Mouse (Mus musculus): Measurements from ENCODE around the gene Ctnnd2. TPM values are rescaled to one million over a fixed set of nuclear protein-coding genes. Genes with fewer than 3 reads are reported as not detected.

Gene Ctnnd2
- polyA plus RNA-seq, 1 experiment from 2014 or later: 0.16 TPM

DNA sequence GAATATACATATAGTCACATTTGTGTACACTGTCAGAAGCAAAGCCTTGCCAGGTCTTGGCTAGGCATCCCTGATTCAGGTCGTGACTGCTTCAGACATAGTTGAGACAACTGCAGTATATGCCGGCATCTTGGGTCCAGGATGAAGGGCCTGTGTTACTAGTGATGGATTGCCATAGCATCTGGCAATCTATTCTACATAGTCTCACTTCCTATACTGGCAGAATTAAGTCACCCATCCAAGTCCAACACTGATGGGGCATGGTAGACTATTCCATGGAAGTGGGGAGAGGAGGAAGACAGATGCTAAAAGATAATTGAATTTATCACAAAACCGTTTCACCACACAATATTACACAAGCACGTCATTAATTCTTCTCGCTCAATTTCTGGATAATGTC, 369.1 kb downstream of the Ctnnd2 start:
- WGBS (ENCODE audit: insufficient replicate concordance): 62% methylated on average over 5 of the region's 5 CpGs
- H3K4me1 ChIP-seq (replicated peaks): no peaks in the 10 kb centered on the region
- no peak overlapping the region for H3K9ac ChIP-seq
- no peak for ATAC-seq (ENCODE audit: insufficient read depth)
- no peak overlapping the region for H3K27ac ChIP-seq (replicated peaks)
- no peak overlapping the region for H3K4me2 ChIP-seq
- H3K27me3 ChIP-seq: no peaks in the 10 kb centered on the region
- no peaks in the 10 kb centered on the region for H3K9me3 ChIP-seq (replicated peaks)
- H3K4me3 ChIP-seq (replicated peaks): no peak overlapping the region
- H3K36me3 ChIP-seq (replicated peaks): no peaks in the 10 kb centered on the region

DNA sequence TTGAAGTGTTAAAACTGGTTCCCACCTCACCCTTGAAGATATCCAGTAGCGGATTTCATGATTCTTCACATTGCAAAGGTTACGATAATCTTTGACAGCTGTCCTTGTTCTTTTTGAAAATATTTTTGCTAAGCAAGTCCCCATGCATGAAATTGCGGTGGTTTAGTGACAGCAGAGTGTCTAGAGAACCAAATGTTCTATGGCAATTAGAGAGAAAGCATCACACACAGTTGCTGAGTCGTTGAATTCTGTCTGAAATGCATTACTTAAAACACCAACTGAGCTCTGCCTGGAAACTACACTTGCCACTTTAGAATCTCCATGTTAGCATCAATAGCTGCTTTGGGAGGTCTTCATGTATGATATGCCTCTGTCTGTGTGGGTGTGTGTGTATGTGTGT, 375.9 kb downstream of the Ctnnd2 start:
- no peaks in the 10 kb centered on the region for H3K9me3 ChIP-seq (replicated peaks)
- no peaks in the 10 kb centered on the region for H3K4me1 ChIP-seq (replicated peaks)
- ATAC-seq (ENCODE audit: insufficient read depth): no peak
- H3K4me2 ChIP-seq: no peak overlapping the region
- 61% methylated on average over 4 of the region's 4 CpGs for WGBS (ENCODE audit: insufficient replicate concordance)
- no peaks in the 10 kb centered on the region for H3K36me3 ChIP-seq (replicated peaks)
- H3K4me3 ChIP-seq (replicated peaks): no peak overlapping the region
- H3K27ac ChIP-seq (replicated peaks): no peak overlapping the region
- no peak overlapping the region for H3K9ac ChIP-seq
- H3K27me3 ChIP-seq: no peaks in the 10 kb centered on the region

DNA sequence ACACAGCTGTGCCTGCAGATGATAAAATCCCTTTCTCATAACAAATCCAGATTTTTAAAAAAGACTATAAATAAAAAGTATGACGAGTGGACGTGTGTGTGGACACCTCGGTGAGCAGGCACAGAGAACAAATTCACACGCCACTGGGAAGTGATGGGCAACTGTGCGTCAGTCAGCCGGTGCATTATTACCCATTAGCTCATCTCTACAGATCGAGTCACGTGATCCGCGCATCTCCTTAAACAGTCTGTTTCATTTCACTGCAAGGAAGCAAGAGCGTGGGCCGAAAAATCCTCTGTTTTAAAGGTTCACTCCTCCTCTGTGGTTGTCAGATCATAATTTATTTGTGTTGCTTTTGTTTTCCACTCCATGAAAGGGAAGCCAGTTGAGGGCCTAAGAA, 378.6 kb downstream of the Ctnnd2 start:
- WGBS (ENCODE audit: insufficient replicate concordance): 74% methylated on average over 12 of the region's 12 CpGs
- H3K9ac ChIP-seq: no peak overlapping the region
- H3K36me3 ChIP-seq (replicated peaks): no peaks in the 10 kb centered on the region
- no peak overlapping the region for H3K4me2 ChIP-seq
- H3K4me3 ChIP-seq (replicated peaks): no peak overlapping the region
- ATAC-seq (ENCODE audit: insufficient read depth): no peak
- H3K4me1 ChIP-seq (replicated peaks): no peaks in the 10 kb centered on the region
- no peaks in the 10 kb centered on the region for H3K27me3 ChIP-seq
- H3K27ac ChIP-seq (replicated peaks): no peak overlapping the region
- H3K9me3 ChIP-seq (replicated peaks): no peaks in the 10 kb centered on the region

DNA sequence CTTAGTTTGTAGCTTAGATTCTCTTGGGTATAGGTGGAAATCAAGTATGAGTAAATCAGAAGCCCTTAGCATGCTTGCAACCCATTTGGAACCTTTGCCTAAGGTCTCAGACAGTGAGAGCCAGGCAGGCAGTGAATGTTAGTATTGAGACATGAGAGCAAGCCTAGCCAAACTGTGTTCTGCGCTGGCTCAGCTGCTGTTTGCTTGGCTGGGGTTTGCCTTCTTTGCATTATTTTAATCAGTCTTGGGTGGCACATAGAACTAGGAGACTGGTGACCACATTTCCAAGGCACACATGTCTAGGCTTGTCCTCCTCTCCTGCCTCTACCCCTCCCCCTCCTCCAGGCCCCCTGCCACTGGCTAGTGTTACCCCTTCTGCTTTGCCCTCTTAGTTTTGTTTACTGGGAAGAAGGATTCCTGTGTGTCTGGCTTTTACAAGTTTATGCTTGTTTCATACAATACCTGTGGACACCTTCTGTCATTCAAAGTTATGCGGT, 381.6 kb downstream of the Ctnnd2 start:
- H3K4me3 ChIP-seq (replicated peaks): no peak overlapping the region
- 73% methylated on average over 2 of the region's 2 CpGs for WGBS (ENCODE audit: insufficient replicate concordance)

DNA sequence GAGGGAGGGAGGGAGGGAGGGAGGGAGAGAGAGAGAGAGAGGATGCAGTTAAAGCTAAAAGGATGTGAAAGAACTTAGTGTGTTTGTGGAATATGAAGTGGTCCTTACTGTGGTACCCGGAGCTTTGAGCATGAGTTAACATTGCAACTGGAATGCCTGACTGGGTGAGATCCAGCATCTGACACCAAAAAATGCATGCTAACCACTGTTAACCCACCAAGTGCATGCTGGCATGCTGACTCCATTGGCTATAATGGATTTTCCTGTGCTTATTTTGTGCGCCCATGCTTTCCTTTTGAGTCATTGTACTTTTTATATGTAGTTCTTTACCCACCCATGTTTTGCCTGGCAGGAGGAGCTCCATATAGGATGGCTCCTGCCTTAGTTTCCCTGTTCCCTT, 383.4 kb downstream of the Ctnnd2 start:
- no peaks in the 10 kb centered on the region for H3K4me1 ChIP-seq (replicated peaks)
- H3K4me3 ChIP-seq (replicated peaks): no peak overlapping the region
- no peak overlapping the region for H3K27ac ChIP-seq (replicated peaks)
- 47% methylated on average over 2 of the region's 2 CpGs for WGBS (ENCODE audit: insufficient replicate concordance)
- H3K27me3 ChIP-seq: no peaks in the 10 kb centered on the region
- H3K36me3 ChIP-seq (replicated peaks): no peaks in the 10 kb centered on the region
- no peak for ATAC-seq (ENCODE audit: insufficient read depth)
- no peak overlapping the region for H3K4me2 ChIP-seq
- H3K9me3 ChIP-seq (replicated peaks): no peaks in the 10 kb centered on the region
- no peak overlapping the region for H3K9ac ChIP-seq

More for the DNA sequence above, 381.6 kb downstream of the Ctnnd2 start:
- no peak overlapping the region for H3K27ac ChIP-seq (replicated peaks)
- no peaks in the 10 kb centered on the region for H3K4me1 ChIP-seq (replicated peaks)
- H3K9me3 ChIP-seq (replicated peaks): no peaks in the 10 kb centered on the region
- no peaks in the 10 kb centered on the region for H3K36me3 ChIP-seq (replicated peaks)
- no peak overlapping the region for H3K9ac ChIP-seq
- H3K27me3 ChIP-seq: no peaks in the 10 kb centered on the region
- no peak overlapping the region for H3K4me2 ChIP-seq
- ATAC-seq (ENCODE audit: insufficient read depth): no peak

DNA sequence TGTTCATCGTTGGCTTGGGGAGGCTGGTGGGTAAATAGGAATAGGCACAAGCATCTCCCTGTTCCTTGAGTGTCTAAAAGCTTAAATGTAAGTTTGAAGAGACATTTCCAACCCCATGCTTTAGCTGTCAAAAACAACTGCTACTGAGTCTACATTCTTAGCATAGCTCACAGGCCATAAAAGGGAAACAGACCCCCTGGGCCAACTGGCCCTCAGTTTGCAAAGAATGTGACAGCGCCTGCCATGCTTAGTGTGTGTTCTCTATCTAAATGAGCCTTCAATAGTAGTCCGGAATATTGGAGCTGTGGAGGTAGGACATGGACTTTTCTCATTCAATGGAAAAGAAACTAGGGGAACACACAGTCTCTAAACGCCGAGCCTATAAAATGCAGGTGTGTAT, 390.0 kb downstream of the Ctnnd2 start:
- no peak overlapping the region for H3K4me3 ChIP-seq (replicated peaks)
- H3K36me3 ChIP-seq (replicated peaks): no peaks in the 10 kb centered on the region
- H3K9ac ChIP-seq: no peak overlapping the region
- H3K9me3 ChIP-seq (replicated peaks): no peaks in the 10 kb centered on the region
- H3K27ac ChIP-seq (replicated peaks): no peak overlapping the region
- no peak for ATAC-seq (ENCODE audit: insufficient read depth)
- WGBS (ENCODE audit: insufficient replicate concordance): 68% methylated on average over 5 of the region's 5 CpGs
- H3K4me1 ChIP-seq (replicated peaks): no peaks in the 10 kb centered on the region
- H3K4me2 ChIP-seq: no peak overlapping the region
- no peaks in the 10 kb centered on the region for H3K27me3 ChIP-seq

DNA sequence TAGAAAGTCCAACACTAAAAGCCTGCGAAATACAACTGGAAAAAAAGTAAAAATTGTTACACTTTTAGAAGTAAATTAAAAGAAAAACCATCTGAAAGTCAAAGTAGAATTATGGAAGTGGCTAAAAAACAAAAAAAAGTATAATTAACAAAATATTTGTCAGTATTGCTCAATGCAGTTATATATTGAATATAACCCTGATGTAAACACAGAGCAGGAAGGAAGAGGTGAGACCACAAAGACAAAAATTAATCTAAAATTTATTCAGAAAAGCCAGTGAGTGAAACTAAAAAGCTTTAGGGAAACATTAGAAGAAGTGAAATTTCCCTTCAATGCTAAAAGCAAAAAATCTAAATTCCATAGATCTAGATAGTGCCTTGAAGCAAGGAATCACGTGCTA, 392.2 kb downstream of the Ctnnd2 start:
- H3K4me3 ChIP-seq (replicated peaks): no peak overlapping the region
- no peaks in the 10 kb centered on the region for H3K9me3 ChIP-seq (replicated peaks)
- H3K4me1 ChIP-seq (replicated peaks): no peaks in the 10 kb centered on the region
- 61% methylated on average over 2 of the region's 2 CpGs for WGBS (ENCODE audit: insufficient replicate concordance)
- no peak overlapping the region for H3K9ac ChIP-seq
- H3K4me2 ChIP-seq: no peak overlapping the region
- no peak overlapping the region for H3K27ac ChIP-seq (replicated peaks)
- no peak for ATAC-seq (ENCODE audit: insufficient read depth)
- no peaks in the 10 kb centered on the region for H3K36me3 ChIP-seq (replicated peaks)
- H3K27me3 ChIP-seq: no peaks in the 10 kb centered on the region

DNA sequence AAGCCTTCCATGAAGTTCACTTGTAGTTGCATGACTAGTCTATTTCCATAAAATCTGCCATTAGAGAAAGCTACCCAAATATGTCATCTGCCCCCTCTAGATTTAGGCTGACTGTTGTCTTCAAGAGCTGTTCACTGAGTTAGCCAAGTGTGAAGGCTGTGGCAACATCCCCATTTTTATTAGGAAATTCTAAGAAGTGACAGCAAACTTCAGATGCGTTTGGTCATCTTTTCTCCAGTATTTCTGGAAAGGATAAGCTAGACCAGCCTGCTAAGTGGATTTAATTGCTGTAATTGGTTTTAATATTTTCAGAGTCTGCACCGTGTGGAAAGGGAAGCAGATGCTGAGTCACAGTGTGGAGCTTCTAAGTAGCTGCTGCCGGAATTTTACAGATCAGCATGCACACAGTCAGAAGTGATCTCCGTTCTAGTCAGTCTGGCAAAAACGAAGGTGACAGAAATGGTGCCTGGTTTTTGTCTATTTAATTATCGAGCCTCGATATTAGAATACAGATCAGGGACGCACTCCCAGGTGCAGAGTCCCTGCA, 397.9 kb downstream of the Ctnnd2 start:
- no peak overlapping the region for H3K4me2 ChIP-seq
- WGBS (ENCODE audit: insufficient replicate concordance): 57% methylated on average over 8 of the region's 8 CpGs
- no peak overlapping the region for H3K9ac ChIP-seq
- H3K4me1 ChIP-seq (replicated peaks): no peaks in the 10 kb centered on the region
- no peaks in the 10 kb centered on the region for H3K27me3 ChIP-seq
- ATAC-seq (ENCODE audit: insufficient read depth): no peak
- no peaks in the 10 kb centered on the region for H3K9me3 ChIP-seq (replicated peaks)
- H3K27ac ChIP-seq (replicated peaks): no peak overlapping the region
- H3K36me3 ChIP-seq (replicated peaks): no peaks in the 10 kb centered on the region
- no peak overlapping the region for H3K4me3 ChIP-seq (replicated peaks)

DNA sequence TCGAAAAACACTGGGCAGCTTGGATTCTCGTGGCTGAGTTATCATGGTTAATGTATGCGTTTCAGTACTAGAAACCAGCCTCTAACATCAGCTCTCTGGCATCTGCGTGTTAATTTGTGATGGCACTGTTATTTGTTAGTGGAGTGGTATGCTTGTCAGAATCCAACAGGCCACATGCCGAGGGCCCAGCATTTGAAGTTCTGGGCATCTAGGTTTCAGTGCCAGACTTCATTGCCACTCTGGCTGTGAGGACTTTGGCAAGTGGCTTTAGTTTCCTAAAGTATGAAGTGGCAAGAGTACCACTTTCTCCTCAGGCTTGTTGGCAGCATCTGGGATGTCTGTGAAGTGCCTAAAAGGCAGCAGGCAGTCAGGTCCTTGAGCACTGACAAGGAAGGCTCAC, 415.1 kb downstream of the Ctnnd2 start:
- WGBS (ENCODE audit: insufficient replicate concordance): 69% methylated on average over 5 of the region's 5 CpGs
- Histone ChIP-seq H3K4me3 (replicated peaks) (no peak overlapping the region), H3K36me3 (replicated peaks) (no peaks in the 10 kb centered on the region), H3K4me1 (replicated peaks) (no peaks in the 10 kb centered on the region), H3K27ac (replicated peaks) (no peak overlapping the region), H3K9me3 (replicated peaks) (no peaks in the 10 kb centered on the region), H3K27me3 (no peaks in the 10 kb centered on the region), H3K4me2 (no peak overlapping the region), H3K9ac (no peak overlapping the region)
- ATAC-seq (ENCODE audit: insufficient read depth): no peak

DNA sequence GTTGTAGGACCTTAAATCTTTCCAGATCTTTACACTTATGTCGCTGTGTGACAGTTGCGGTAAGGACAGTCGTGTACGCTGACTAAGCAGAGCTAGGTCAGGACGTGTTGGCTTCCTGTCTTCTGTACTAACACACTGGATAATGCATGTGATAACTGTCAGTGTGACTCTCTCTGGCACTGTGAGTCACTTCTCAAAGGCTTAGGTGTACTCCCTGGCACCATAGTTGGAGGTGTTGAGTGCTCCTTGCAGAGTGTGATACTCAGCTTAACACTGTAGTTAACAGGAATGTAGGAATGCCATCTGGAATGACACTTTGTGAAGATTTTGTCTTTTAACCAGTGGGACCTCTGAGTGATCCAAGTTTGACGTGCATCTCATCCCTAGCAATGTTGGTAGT, 418.5 kb downstream of the Ctnnd2 start:
- Histone ChIP-seq H3K36me3 (replicated peaks) (no peaks in the 10 kb centered on the region), H3K27me3 (no peaks in the 10 kb centered on the region), H3K27ac (replicated peaks) (no peak overlapping the region), H3K4me2 (no peak overlapping the region), H3K4me3 (replicated peaks) (no peak overlapping the region), H3K9ac (no peak overlapping the region), H3K9me3 (replicated peaks) (no peaks in the 10 kb centered on the region), H3K4me1 (replicated peaks) (no peaks in the 10 kb centered on the region)
- WGBS (ENCODE audit: insufficient replicate concordance): 63% methylated on average over 6 of the region's 6 CpGs
- ATAC-seq (ENCODE audit: insufficient read depth): no peak

DNA sequence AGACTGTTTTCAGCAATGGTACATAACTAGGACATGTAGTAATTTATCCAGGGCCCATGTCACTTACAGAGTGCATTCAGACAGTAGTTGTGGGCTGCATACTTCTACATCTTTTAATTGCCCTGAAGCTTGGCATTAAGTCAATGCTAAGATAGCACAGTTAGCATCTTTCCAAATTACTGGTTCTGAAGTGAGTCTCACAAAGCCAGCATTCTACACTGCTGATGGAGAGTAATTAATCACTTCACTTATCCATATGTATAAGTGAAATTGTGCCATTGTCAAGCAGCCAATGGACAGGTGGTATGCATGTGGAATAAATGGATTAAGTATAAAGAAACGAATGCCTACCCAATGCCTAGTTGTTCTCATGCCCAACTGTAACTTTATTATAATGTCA, 423.1 kb downstream of the Ctnnd2 start:
- Histone ChIP-seq H3K9ac (no peak overlapping the region), H3K27ac (replicated peaks) (no peak overlapping the region), H3K36me3 (replicated peaks) (no peaks in the 10 kb centered on the region), H3K4me2 (no peak overlapping the region), H3K9me3 (replicated peaks) (no peaks in the 10 kb centered on the region), H3K27me3 (no peaks in the 10 kb centered on the region), H3K4me1 (replicated peaks) (no peaks in the 10 kb centered on the region), H3K4me3 (replicated peaks) (no peak overlapping the region)
- no peak for ATAC-seq (ENCODE audit: insufficient read depth)
- 53% methylated on average over 1 of the region's 1 CpGs for WGBS (ENCODE audit: insufficient replicate concordance)

DNA sequence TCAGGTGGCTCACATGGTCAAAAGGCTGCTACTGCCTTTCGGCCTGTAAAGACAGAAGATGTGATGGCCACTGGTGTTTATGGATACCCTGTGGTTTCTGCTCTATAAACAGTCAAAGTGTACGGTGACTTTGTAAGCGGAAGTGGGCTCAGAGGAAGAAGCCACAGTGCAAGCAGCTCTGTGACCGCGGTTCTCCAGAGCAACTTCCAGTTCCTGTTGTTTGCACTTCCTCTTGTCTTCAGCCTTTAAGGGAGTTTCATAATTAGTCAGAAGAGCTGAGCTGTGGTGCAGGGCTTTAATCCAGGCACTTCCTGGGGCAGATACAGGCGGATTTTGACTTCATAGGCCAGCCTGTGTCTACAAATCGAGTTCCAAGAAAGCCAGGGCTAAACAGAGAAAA, 438.2 kb downstream of the Ctnnd2 start:
- Histone ChIP-seq H3K9ac (no peak overlapping the region), H3K4me1 (replicated peaks) (no peaks in the 10 kb centered on the region), H3K36me3 (replicated peaks) (no peaks in the 10 kb centered on the region), H3K4me2 (no peak overlapping the region), H3K27me3 (no peaks in the 10 kb centered on the region), H3K27ac (replicated peaks) (no peak overlapping the region), H3K4me3 (replicated peaks) (no peak overlapping the region), H3K9me3 (replicated peaks) (no peaks in the 10 kb centered on the region)
- ATAC-seq (ENCODE audit: insufficient read depth): peak; percentile 47
- 13% methylated on average over 7 of the region's 7 CpGs for WGBS (ENCODE audit: insufficient replicate concordance)
